Mouse (Mus musculus) cerebellum, adult 2 months (tissue): ENCODE results near the gene Ubxn6. TPM values are rescaled to one million over a fixed set of nuclear protein-coding genes. Genes with fewer than 3 reads are reported as not detected.

Experiments
- DNase-seq, 2 experiments: peaks; one replicate each; pipeline ENCODE4 v3.0.0; 2021
- H3K27ac ChIP-seq: fragments of 200-500 bp; 2 replicates; pipeline ENCODE4 v1.5.1; 2012; ENCODE audit warnings: low read length, control low read depth, inconsistent platforms; ENCODE audit not compliant: insufficient read depth
- H3K27me3 ChIP-seq: fragments of 200-500 bp; 2 replicates; pipeline ENCODE4 v1.6.1; 2012; ENCODE audit warnings: inconsistent platforms, mild to moderate bottlenecking, low read length, moderate library complexity; ENCODE audit not compliant: control insufficient read depth, insufficient read depth
- H3K4me1 ChIP-seq: fragments of 200-500 bp; 2 replicates; pipeline ENCODE4 v1.6.1; 2011; ENCODE audit warnings: low read length; ENCODE audit not compliant: control insufficient read depth, insufficient read depth
- H3K4me3 ChIP-seq: fragments of 200-500 bp; replicated peaks from 2 replicates; pipeline ENCODE3; 2011; ENCODE audit warnings: mild to moderate bottlenecking, low read depth, low read length, control low read depth; ENCODE audit not compliant: insufficient read depth
- CTCF ChIP-seq: fragments of 200-500 bp; IDR thresholded peaks from 2 replicates; pipeline ENCODE4 v1.5.1; 2011; ENCODE audit warnings: low read depth, mild to moderate bottlenecking, control low read depth, low read length, moderate library complexity, borderline replicate concordance; ENCODE audit not compliant: insufficient read depth
- POLR2A ChIP-seq: fragments of 200-500 bp; IDR thresholded peaks from 2 replicates; pipeline ENCODE4 v1.6.1; 2011; ENCODE audit warnings: low read length, control low read depth, borderline replicate concordance; ENCODE audit not compliant: insufficient read depth
- WGBS: fragments of 180-500 bp; shearing (Covaris S2); methylation state at CpG from one replicate; pipeline ENCODE4 v1.1.7; 2018; 5-methylcytosine and 5-hydroxymethylcytosine counted together
- polyA plus RNA-seq: library from polyadenylated mRNA; depleted of rRNA; stranded (reverse); fragments of >200 nt; gene quantifications from 2 replicates; pipeline ENCODE4 v1.2.3, GENCODE M21; 2012

Gene Ubxn6
- polyA plus RNA-seq, 1 experiment, result 114 TPM

- Histone ChIP-seq H3K4me3 (no peak overlapping the region), H3K4me1 (peaks cover 55% of the 10 kb centered on the region), H3K27me3 (no peaks in the 10 kb centered on the region), H3K27ac (no peak overlapping the region)
- no peak for DNase-seq
- 53% methylated on average over 6 of the region's 6 CpGs for WGBS
- TF ChIP-seq CTCF (no peak), POLR2A (no peak)
Observed at GRCm38 (mm10) chr17:56032127-56032733, 42.6 kb downstream of the Ubxn6 start.

GRCm38 (mm10) chr17:56031431-56031830 lies 43.4 kb downstream of the Ubxn6 start:
- TF ChIP-seq POLR2A (no peak), CTCF (no peak)
- Histone ChIP-seq H3K27ac (peak overlapping the region; percentile 56), H3K27me3 (no peaks in the 10 kb centered on the region), H3K4me1 (peaks cover 63% of the 10 kb centered on the region), H3K4me3 (no peak overlapping the region)
- WGBS, result 88% methylated on average over 7 of the region's 7 CpGs
- peak in 1 of 2 experiments; percentile 29 for DNase-seq

GRCm38 (mm10) chr17:56030919-56031318 lies 43.9 kb downstream of the Ubxn6 start:
- WGBS, result 9% methylated on average over 5 of the region's 5 CpGs
- peak overlapping the region; percentile 56 for H3K27ac ChIP-seq
- no peaks in the 10 kb centered on the region for H3K27me3 ChIP-seq
- H3K4me1 ChIP-seq, result peaks cover 68% of the 10 kb centered on the region
- H3K4me3 ChIP-seq, result no peak overlapping the region
- TF ChIP-seq POLR2A, result no peak
- TF ChIP-seq CTCF, result no peak; the same call in 1 of the 2 replicates
- DNase-seq, result peak in 1 of 2 experiments; percentile 45

- Histone ChIP-seq H3K4me3 (no peak overlapping the region), H3K27me3 (no peaks in the 10 kb centered on the region), H3K4me1 (peaks cover 72% of the 10 kb centered on the region), H3K27ac (peak overlapping the region; percentile 56)
- WGBS, result 14% methylated on average over 9 of the region's 9 CpGs
- TF ChIP-seq CTCF (no peak), POLR2A (no peak)
- peak; percentile 44 to 62 for DNase-seq
Observed at GRCm38 (mm10) chr17:56030238-56030870, 44.5 kb downstream of the Ubxn6 start.

- peak; percentile 73 to 76 for DNase-seq
- Histone ChIP-seq H3K4me3 (no peak overlapping the region), H3K27me3 (no peaks in the 10 kb centered on the region), H3K27ac (peak overlapping the region; percentile 83), H3K4me1 (peaks cover 85% of the 10 kb centered on the region)
- TF ChIP-seq POLR2A, result no peak
- TF ChIP-seq CTCF, result no peak
- 4% methylated on average over 5 of the region's 5 CpGs for WGBS
Observed at GRCm38 (mm10) chr17:56027801-56028441, 46.9 kb downstream of the Ubxn6 start.

GRCm38 (mm10) chr17:56026881-56027280 lies 47.9 kb downstream of the Ubxn6 start:
- Histone ChIP-seq H3K27me3 (no peaks in the 10 kb centered on the region), H3K4me3 (no peak overlapping the region), H3K4me1 (peaks cover 89% of the 10 kb centered on the region), H3K27ac (peak overlapping the region; percentile 83)
- WGBS, result 13% methylated on average over 1 of the region's 1 CpGs
- peak in 1 of 2 experiments; percentile 23 for DNase-seq
- TF ChIP-seq CTCF (no peak), POLR2A (no peak)

- WGBS, result 82% methylated on average over 1 of the region's 1 CpGs
- Histone ChIP-seq H3K4me1 (peaks cover 93% of the 10 kb centered on the region), H3K27ac (peak overlapping the region; percentile 83), H3K27me3 (no peaks in the 10 kb centered on the region), H3K4me3 (no peak overlapping the region)
- TF ChIP-seq CTCF (no peak), POLR2A (no peak)
- DNase-seq, result peak in 1 of 2 experiments; percentile 4
Observed at GRCm38 (mm10) chr17:56026303-56026702, 48.5 kb downstream of the Ubxn6 start.

- H3K27ac ChIP-seq, result peak overlapping the region; percentile 8; the same call in 1 of the 2 replicates
Observed at GRCm38 (mm10) chr17:56024931-56025330, 49.9 kb downstream of the Ubxn6 start.

More at GRCm38 (mm10) chr17:56024931-56025330, 49.9 kb downstream of the Ubxn6 start:
- peak in 1 of 2 experiments; percentile 8 for DNase-seq
- TF ChIP-seq CTCF, result no peak
- TF ChIP-seq POLR2A, result no peak
- H3K27me3 ChIP-seq, result no peaks in the 10 kb centered on the region
- 37% methylated on average over 5 of the region's 5 CpGs for WGBS
- H3K4me1 ChIP-seq, result peaks cover 94% of the 10 kb centered on the region
- H3K4me3 ChIP-seq, result no peak overlapping the region
